Mouse (Mus musculus): Measurements from ENCODE around the gene Tspoap1.

The Tspoap1 gene

GRCm38 (mm10) chr11:87808236-87808635, 47.9 kb downstream of the Tspoap1 start:
- no peak for DNase-seq (ENCODE audit: low read depth, low spot score)

- DNase-seq (ENCODE audit: low read depth, low spot score), result no peak
Measured at GRCm38 (mm10) chr11:87811396-87811795, 51.1 kb downstream of the Tspoap1 start.

- no peak for DNase-seq (ENCODE audit: low read depth, low spot score)
Measured at GRCm38 (mm10) chr11:87814831-87815230, 54.5 kb downstream of the Tspoap1 start.

- DNase-seq (ENCODE audit: low read depth, low spot score), result no peak
Measured at GRCm38 (mm10) chr11:87816707-87817442, 56.5 kb downstream of the Tspoap1 start.

- no peak for DNase-seq (ENCODE audit: low read depth, low spot score)
Measured at GRCm38 (mm10) chr11:87817443-87817773, 57.1 kb downstream of the Tspoap1 start.

- no peak for DNase-seq (ENCODE audit: low read depth, low spot score)
Measured at GRCm38 (mm10) chr11:87821502-87821901, 61.2 kb downstream of the Tspoap1 start.

- DNase-seq (ENCODE audit: low read depth, low spot score), result no peak
Measured at GRCm38 (mm10) chr11:87828239-87828900, 68.0 kb downstream of the Tspoap1 start, which contains the start of gene Lpo. Gene Lpo, minus strand, starts transcription at chr11:87828289.
